Mouse (Mus musculus) NIH3T3 (cell line): ENCODE data around the gene Angel2.
"Not testable (repeated sequence)": the region's sequence is repeated elsewhere in the genome, so short reads cannot be mapped to it uniquely, and the experiment has no call there.

Experiments
- DNase-seq: peaks from one replicate; pipeline ENCODE4 v3.0.0-alpha.2; 2012; ENCODE audit warnings: low read depth

Gene Angel2

GRCm38 (mm10) chr1:190924812-190925211 is at the start of gene Angel2:
Gene Angel2 (plus strand): TSS chr1:190925112.
- not testable (repeated sequence) for DNase-seq

- no peak for DNase-seq
Measured at GRCm38 (mm10) chr1:190875751-190876150, 49.2 kb upstream of the Angel2 start.

DNA sequence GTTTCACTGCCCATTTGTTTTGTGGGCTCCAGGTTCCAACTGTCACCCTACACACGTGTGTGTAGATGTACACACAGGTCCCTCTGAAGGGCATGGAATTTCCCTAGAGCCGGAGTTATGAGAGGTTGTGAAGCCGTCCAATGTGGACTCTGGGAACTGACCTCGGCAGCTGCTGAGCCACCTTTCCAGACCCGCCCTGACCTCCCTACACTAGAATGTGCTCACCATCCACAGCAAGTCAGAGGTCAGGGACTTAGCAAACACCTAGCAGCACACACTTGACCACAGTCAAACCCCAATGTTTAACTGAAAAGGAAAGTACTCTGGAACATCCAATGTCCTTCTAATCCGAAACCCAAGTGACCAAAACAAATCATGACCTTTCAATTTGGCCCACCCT is 44.3 kb upstream of the Angel2 start:
- DNase-seq: no peak

DNA sequence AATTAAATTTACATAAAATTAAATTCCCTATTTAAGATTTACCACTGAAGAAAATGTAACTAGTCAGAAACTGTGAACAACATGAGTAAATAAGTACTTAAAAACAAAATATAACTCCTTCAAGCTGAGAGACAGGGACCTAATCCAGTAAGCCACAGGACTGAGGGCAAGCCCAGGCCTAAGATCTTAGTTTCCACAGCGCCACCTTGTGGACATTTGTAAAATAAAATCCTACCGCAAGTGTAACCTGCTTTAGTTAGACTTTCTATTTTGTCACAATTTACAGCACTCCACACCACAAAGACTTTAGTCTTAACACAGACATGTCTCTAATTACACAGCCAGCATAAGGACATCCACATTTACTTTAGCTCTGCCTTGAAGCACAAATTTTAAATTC is 43.5 kb upstream of the Angel2 start:
- peak; percentile 90 for DNase-seq

DNA sequence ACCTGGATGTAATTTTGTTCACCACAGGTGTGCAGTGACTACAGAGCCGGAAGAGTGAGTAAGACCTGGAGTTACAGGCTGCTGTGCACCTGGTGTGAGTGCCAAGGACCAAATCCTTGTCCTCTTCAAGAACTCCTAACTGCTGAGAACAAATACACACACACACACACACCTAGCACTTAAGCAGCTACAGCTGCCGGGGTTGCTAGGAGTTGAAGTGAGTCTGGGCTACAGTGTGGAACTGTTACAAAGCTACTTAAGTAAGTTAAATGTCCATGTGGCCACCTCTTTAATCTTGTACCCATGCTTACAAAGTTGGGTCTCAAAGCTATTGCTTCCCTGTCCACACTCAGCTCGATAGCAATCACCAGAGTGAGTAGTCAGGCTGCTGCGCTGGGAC is 38.9 kb upstream of the Angel2 start:
- DNase-seq: no peak

GRCm38 (mm10) chr1:190888031-190888430 is 36.9 kb upstream of the Angel2 start:
- no peak for DNase-seq

GRCm38 (mm10) chr1:190888646-190889045 is 36.3 kb upstream of the Angel2 start:
- DNase-seq: no peak

- no peak for DNase-seq
Measured at GRCm38 (mm10) chr1:190893559-190894167, 31.2 kb upstream of the Angel2 start.

DNA sequence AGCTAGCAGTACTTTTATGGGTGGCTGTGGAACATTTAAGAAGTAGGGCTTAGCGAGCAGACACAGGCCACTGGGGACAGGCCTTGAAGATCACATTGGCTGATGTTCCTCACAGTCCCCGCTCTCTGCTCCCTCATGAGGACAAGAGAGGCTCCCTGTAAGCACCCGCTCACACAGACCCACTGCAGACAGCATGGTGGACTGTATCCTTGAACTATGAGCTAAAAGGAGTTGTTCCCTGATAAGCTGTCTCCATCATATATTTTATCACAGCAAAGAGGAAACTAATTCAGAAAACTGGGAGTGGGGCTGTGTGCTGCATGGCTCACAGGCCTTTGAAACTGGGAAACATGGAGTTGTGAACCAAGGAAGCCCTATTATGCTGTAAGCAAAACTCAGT is 26.7 kb upstream of the Angel2 start:
- DNase-seq: no peak

DNA sequence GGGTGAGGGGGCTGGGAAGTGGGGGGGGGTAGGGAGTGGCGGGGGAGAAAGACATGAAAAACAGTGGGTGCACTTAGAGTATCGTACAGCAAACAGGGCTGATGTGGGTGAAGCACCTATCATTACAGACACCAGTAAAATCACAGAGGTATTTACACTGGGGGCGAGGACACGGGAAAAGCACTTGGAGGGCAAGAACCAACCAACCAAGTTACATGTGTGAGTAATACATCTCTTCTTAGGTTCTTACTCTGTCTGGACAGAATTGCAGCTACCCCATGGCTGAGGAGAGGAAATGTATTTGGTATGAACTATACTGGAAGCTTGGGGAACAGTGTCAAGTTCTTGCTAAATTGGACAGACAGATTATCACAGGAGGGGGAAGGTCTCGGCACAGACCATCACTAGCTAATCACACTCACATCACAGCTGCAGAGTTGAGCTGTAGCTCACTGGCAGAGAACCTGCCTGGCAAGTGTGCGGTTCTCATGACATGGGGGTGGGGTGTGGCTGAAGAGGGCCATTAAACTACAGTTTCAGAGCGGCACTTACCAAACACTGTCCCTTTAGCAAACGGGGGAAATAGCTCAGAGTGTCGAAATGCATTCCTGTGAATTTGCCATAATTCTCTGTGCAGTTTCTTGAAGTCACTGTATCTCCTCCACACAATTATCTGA is 25.9 kb upstream of the Angel2 start:
- peak; percentile 7 for DNase-seq

- peak; percentile 75 for DNase-seq
Measured at GRCm38 (mm10) chr1:190901082-190901481, 23.8 kb upstream of the Angel2 start.

DNA sequence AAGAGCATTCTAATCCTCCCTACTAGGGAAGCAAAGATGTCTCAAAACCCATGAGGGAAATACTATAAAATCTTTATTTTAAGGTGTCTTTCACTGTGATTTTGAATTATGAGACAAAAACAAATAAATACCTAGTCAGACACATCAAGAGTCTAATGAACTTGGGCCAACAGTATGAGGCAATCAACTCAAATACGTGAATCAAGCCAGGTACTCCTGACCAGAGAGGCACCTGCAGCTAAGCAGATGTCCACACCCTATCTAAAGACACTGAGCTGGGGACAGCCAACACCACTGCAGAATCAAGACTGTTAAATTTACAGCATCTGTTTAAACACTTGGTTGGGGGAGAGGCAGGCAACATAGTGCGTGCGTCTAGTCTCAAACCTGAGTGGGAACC is 20.8 kb upstream of the Angel2 start:
- no peak for DNase-seq

DNA sequence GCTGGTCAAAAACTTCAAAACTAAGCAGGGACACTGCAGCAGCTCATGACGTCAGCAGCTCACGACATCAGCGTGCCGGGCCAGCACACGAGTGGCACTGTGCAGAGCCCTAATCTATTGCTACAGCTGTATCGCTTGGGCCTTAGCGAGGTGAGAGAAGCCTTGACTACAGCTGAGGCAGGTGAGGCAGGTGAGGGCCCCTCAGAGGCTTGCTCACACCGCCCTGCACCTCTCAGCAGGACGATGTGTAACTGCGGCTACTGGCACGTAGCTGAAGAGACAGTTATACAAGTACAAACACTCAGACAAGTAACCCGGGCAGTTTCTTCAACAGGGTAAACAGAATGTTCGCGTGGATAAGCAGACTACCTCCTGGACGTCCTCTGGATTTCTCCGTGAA is 20.2 kb upstream of the Angel2 start:
- no peak for DNase-seq

- no peak for DNase-seq
Measured at GRCm38 (mm10) chr1:190910836-190911235, 14.1 kb upstream of the Angel2 start.

DNA sequence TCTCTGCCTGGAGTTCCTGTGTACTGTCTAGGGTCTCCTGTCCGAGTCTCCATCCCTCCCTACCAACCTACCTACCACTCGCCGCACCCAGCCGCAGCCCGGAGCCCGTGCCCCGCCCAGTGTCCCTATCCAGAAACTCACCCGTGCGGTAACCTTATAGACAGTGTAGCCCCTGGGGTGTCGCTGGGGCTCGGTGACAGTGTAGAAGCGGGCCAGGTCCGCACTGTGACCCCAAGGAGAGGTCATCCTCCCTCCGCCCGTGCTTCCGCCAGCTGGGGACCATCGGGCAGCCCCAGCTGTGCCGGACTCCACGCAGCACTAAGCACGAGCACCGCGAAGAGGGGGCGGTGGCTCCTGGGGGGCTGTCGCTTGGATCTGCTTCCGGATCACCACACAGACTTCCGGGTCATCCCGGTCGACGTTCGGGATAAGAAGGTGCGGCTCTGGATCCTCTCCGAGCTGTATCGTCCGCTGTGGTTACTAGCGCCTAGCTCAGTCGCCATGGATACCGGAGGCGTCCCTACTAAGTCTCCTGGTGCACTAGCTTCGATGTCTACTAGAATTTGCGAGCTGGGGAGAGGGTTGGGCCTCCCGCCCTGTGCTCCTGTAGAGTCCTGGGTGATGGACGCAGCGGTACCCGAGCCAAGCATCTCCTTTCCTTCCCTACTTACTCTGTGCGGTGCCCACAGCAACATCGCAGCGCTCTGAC is 13.3 kb upstream of the Angel2 start, which contains the start of gene Rps6kc1:
TSS of gene Rps6kc1 (minus strand) at position 356 of the 709 bp plus-strand sequence.
- DNase-seq: peak; percentile 91

- DNase-seq: peak; percentile 63
Measured at GRCm38 (mm10) chr1:190912623-190913022, 12.3 kb upstream of the Angel2 start.

DNA sequence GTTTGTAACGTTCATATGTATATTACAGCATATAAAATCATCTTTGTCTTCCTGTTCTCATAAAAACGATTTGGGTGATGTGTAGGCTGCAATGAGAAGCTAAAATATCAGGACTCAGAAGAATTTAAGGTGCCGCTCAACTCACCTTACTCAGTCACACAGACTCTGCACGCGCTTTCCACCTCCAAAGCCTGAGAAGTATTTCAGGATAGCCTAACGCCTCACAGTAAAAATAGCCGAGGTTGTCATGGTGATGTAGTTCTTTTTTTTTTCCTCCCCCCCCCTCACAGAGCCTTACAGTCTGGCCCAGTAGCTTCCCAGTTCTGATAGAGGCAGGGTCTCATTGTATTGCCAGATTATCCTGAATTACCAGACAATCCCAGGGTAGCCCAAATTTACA is 6.0 kb upstream of the Angel2 start:
- no peak for DNase-seq

- DNase-seq: no peak
Measured at GRCm38 (mm10) chr1:190919725-190920469, 5.0 kb upstream of the Angel2 start.

- DNase-seq: no peak
Measured at GRCm38 (mm10) chr1:190927311-190927710, 2.4 kb downstream of the Angel2 start.

DNA sequence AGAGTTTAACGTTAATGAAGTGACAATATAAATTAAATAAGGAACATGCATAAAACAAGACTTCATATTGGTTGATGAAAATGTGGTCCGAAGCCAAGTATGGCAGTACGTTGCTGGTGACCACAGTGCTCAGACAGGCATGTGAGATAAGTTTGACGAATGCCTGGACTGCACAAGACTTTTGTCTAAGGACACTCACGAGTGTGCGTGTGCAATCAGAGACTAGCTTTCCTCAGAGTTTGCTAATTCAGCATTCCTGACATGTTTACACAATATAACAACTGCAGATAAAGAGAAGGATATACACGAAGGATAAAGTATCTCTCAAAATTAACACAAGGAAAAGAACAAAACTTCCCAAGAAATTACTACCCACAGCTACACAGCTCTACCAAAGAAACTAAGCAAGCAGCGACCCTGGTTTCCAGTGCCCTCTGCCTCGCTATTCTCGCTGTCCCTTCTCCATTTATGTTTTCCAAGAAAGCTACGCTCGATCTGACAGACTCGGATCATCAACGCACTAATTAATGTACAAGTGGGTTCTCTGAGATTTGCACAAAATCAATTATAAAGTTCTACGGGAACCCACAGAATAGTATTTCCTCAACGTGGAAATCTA is 2.9 kb downstream of the Angel2 start:
- peak; percentile 64 for DNase-seq

DNA sequence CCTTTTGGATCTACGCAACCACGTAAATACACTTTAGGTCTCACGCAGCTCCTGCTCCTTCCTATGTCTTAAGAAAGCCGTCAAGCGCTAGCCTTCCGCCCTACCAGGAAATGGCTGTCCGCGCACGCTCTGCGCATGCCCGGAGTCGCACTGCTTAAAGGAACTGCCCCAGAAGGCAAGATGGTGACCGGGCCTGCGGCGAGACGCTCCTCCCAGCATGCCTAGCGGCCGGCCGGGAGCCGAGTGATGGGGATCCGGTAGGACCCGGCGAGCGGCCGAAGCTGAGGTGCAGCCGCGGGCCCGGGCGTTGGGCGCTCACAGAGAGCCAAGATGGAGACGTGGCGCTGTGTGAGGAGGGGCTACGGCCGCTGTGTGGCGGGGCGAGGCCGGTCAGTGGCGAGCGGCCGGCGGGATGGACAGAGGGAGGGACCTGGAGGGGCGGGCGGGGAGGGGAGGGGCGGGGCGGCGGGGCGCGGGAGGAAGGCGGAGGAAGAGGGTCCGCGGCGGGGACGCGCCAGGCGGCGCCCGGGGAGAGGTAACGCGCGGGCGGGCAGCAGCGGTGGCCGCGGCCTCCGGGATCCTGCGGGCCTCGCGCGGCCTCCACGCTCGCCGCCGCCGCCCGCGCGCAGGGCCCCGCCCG is 3.6 kb downstream of the Angel2 start:
- DNase-seq: peak; percentile 100
